Mouse (Mus musculus) heart, postnatal 0 days (tissue): ENCODE results near the gene Ovol3.

Experiments used
- CTCF ChIP-seq: IDR thresholded peaks from 2 replicates; pipeline ENCODE4 v1.5.1; 2016; ENCODE audit warnings: antibody characterized with exemption, control low read depth, low read depth
- EP300 ChIP-seq: IDR thresholded peaks from 2 replicates; pipeline ENCODE4 v1.6.1; 2016; ENCODE audit warnings: antibody characterized with exemption, low read depth

DNA sequence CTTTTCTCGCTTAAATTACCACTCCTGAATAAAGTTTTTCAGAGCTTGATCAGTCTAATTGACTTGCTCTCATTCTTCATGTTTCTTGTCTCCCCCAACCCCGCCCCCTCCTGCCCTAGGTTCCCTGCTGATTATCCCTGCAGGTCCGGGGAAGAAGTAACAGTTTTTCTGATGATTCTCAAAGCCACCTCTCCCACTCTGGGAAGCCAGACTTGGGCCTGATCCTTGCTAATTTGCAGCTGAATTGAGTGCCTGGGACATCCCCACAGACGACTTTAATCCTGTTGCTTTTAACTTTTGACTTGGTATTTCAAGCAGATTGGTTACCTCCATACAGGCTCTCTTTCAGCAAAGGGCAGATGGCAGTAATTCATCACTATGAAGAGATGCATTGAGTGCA, 24.5 kb downstream of the Ovol3 start:
- no peak for TF ChIP-seq EP300
- TF ChIP-seq CTCF: no peak
